Mouse (Mus musculus) spleen, postnatal 10 days (tissue): ENCODE data around the gene Amz1.

Experiments
- DNase-seq, 2 experiments: peaks; one replicate each; pipeline ENCODE4 v3.0.0; 2021 to 2022; ENCODE audit warnings: low spot score in 2 of 2

Gene Amz1

GRCm38 (mm10) chr5:140800288-140800923, 76.5 kb downstream of the Amz1 start:
- no peak for DNase-seq

- DNase-seq = no peak
These were observed 77.9 kb downstream of the Amz1 start for GRCm38 (mm10) chr5:140801782-140802181.

- no peak for DNase-seq
These were observed 82.3 kb downstream of the Amz1 start for GRCm38 (mm10) chr5:140806252-140806651.

- no peak for DNase-seq
These were observed 83.0 kb downstream of the Amz1 start for GRCm38 (mm10) chr5:140806939-140807338.
